Mouse (Mus musculus) megakaryocyte, embryonic 14.5 days (primary cell): ENCODE measurements around the gene Fkbp3. TPM values are rescaled to one million over a fixed set of nuclear protein-coding genes. Genes with fewer than 3 reads are reported as not detected.

ENCODE experiments used
- H3K27me3 ChIP-seq: replicated peaks from 2 replicates; pipeline ENCODE3; 2012; ENCODE audit warnings: inconsistent platforms
- H3K36me3 ChIP-seq: replicated peaks from 2 replicates; pipeline ENCODE3; 2012; ENCODE audit warnings: low read length, inconsistent platforms, mixed read lengths
- H3K4me1 ChIP-seq: 2 replicates; pipeline ENCODE4 v1.6.1; 2012; ENCODE audit warnings: inconsistent platforms
- H3K4me3 ChIP-seq: replicated peaks from 2 replicates; pipeline ENCODE3; 2012; ENCODE audit warnings: moderate library complexity, mild to moderate bottlenecking, inconsistent platforms
- H3K9me3 ChIP-seq: 2 replicates; pipeline ENCODE4 v1.6.1; 2012; ENCODE audit warnings: inconsistent platforms
- FLI1 ChIP-seq: IDR thresholded peaks from 2 replicates; pipeline ENCODE4 v1.6.1; 2012; ENCODE audit warnings: low read length, inconsistent platforms, mixed read lengths
- GATA1 ChIP-seq: IDR thresholded peaks from 3 replicates; pipeline ENCODE4 v1.6.1; 2012; ENCODE audit warnings: mixed read lengths, low read length, inconsistent platforms, borderline replicate concordance
- polyA plus RNA-seq: library from polyadenylated mRNA; stranded (reverse); fragments of >175 nt; gene quantifications from 2 replicates; pipeline ENCODE4 v1.2.3, GENCODE M21; 2012; ENCODE audit warnings: low replicate concordance; ENCODE audit not compliant: insufficient read depth

Gene Fkbp3
- polyA plus RNA-seq, 1 experiment = 40.1 TPM

- Histone ChIP-seq H3K36me3 (peaks cover 4% of the 10 kb centered on the region), H3K27me3 (no peaks in the 10 kb centered on the region), H3K9me3 (no peaks in the 10 kb centered on the region), H3K4me3 (peak within 1 kb of the TSS; percentile 99), H3K4me1 (peaks cover 22% of the 10 kb centered on the region)
- no peak for TF ChIP-seq GATA1
- TF ChIP-seq FLI1 = no peak
Measured at GRCm38 (mm10) chr12:65036190-65036870, 37.5 kb downstream of the Fkbp3 start, which contains the start of gene Prpf39. Gene Prpf39 (plus strand): TSS chr12:65036333.

GRCm38 (mm10) chr12:65035839-65036189 is 38.0 kb downstream of the Fkbp3 start:
- Histone ChIP-seq H3K36me3 (peaks cover 2% of the 10 kb centered on the region), H3K9me3 (no peaks in the 10 kb centered on the region), H3K4me1 (peaks cover 22% of the 10 kb centered on the region), H3K27me3 (no peaks in the 10 kb centered on the region), H3K4me3 (peak overlapping the region; percentile 99)
- TF ChIP-seq GATA1 = no peak
- TF ChIP-seq FLI1 = no peak

- Histone ChIP-seq H3K9me3 (no peaks in the 10 kb centered on the region), H3K4me1 (peaks cover 3% of the 10 kb centered on the region; the same call in 1 of the 2 replicates), H3K36me3 (peaks cover 37% of the 10 kb centered on the region), H3K27me3 (no peaks in the 10 kb centered on the region), H3K4me3 (no peak overlapping the region)
- TF ChIP-seq GATA1 = no peak
- no peak for TF ChIP-seq FLI1
Measured at GRCm38 (mm10) chr12:65022842-65023241, 51.0 kb downstream of the Fkbp3 start.

Other genes with a start within 250 kb of the Fkbp3 start
- 0.10 TPM in 1 of 2 replicates, not detected in the other for gene Gm527, start 156.1 kb downstream of the Fkbp3 start, polyA plus RNA-seq
- 0.25 and 0.27 TPM in 2 replicates for gene Klhl28, start 108.5 kb downstream of the Fkbp3 start, polyA plus RNA-seq
- gene Togaram1, start 108.2 kb downstream of the Fkbp3 start, polyA plus RNA-seq = 1.2 and 4.4 TPM in 2 replicates
- 0.63 and 1.3 TPM in 2 replicates for gene Prpf39, start 37.7 kb downstream of the Fkbp3 start, polyA plus RNA-seq
- gene Fancm, start 1.6 kb upstream of the Fkbp3 start, polyA plus RNA-seq = 0.26 and 1.0 TPM in 2 replicates
- 1.4 TPM in 1 of 2 replicates, not detected in the other for gene Mis18bp1, start 98.6 kb upstream of the Fkbp3 start, polyA plus RNA-seq
- gene Wdr20rt, start 151.5 kb upstream of the Fkbp3 start, polyA plus RNA-seq = not detected in 2 replicates